Mouse (Mus musculus) cerebellum, postnatal 4 days (tissue): ENCODE data around the gene B3galt4.
A peak's percentile ranks its signal among the peaks of the same experiment; 100 is the strongest.

Experiments
- DNase-seq, 2 experiments: peaks; one replicate each; pipeline ENCODE4 v3.0.0; 2022; ENCODE audit warnings: low spot score in 2 of 2, mixed read lengths in 1 of 2

The B3galt4 gene

DNA sequence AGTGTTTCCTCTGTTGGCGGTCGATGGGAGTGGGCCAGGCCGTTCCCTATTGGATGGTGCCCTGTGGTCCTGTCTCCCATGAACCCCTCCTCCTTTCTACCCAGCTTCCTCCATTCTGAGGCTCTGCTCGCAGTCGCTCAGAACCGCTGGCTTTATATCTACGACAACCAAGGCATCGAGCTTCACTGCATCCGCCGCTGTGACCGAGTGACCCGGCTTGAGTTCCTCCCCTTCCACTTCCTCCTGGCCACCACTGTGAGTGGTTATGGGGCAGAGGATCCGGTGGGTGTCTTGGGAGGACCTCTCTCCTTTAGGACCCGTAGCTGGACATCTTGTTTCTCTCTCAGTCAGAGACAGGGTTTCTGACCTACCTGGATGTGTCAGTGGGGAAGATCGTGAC, 7.8 kb downstream of the B3galt4 start:
- no peak for DNase-seq

DNA sequence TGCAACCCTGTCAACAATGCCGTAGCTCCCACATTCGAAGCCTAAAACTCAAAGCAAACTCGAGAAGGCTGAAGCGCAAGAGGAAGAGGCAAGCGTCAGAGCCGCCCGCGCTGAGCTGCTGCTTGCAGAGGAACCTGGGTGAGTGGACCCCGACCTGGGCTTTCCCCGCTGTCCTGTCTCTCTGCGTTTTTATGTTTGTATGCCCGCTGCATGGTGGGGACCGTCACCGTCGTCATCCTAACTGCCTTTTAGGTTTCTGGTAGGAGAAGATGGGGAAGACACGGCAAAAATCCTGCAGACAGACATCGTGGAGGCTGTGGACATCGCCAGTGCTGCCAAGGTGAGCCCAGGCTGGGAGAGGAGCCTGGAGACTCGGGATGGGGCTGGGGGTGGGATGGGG, 9.9 kb downstream of the B3galt4 start:
- no peak for DNase-seq

DNA sequence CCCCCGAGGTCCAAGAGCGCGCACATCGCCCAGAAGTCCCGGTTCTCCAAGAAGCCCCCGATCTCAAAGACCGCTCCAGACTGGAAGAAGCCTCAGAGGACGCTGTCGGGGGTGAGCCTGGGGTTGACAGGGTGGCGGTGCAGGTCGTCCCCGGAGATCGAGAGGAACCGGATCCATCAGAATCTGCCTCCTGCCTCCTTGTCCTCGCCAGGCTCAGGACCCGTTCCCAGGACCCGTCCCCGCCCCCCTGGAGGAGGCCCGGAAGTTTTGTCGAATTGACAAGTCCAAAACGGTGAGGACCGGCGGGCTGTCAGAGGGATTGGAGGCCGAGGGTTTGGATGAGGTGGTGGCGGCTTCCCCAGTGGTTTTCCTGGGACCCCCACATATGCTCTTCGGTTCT, 10.3 kb downstream of the B3galt4 start:
- DNase-seq, result no peak

DNA sequence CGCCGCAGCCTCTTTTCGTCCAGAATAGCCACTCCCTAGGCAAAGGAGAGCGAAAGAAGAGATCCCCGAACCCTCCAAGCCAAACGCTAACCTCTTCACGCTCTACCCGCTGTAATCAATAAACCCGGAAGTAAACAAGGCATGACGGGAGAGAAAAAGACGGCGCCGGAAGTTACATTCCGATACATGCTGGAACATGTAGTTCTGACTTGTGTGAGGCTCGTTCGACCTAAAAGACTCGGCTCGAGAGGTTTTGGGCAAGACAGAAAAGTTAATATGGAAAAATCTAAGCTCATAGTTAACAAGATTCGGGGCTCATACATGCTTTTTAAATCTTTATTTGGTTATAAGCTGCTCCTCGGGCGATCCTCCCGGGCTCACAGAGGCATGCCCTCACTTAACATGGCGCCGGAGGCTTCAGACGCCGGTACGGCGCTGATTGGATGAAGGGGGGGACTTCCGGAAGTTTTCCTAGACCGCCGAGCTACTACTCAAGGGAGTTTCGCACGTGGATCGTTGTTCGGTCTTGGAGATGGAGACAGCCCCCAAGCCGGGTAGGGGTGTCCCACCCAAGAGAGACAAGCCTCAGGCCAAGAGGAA, 11.0 kb downstream of the B3galt4 start, which contains the start of the genes Pfdn6 and Wdr46:
Pfdn6 (minus strand) TSS at position 138 of the 600 bp plus-strand sequence.
Wdr46 (plus strand) TSS at position 455 of the 600 bp plus-strand sequence.
- DNase-seq, result peak; percentile 69 to 83

DNA sequence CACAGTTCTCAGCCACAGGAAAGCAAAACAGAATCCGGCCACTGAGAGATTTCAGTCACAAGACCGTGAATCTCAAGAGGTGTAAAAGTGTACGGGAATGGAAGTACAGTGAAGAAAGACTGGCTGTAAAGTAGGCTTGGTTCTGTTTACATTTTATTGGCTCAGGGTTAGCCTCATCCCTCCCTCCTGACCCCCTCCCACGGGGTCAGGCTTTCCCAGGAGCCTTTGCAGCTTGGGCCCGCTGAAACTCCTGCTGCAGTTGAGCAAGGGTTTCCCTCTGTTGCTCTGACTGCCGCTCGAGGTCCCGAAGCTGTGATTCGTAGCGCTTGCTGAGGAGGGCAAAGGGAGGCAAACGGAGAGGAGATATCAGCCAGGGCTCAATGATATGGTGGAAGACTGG, 12.5 kb downstream of the B3galt4 start:
- no peak for DNase-seq

DNA sequence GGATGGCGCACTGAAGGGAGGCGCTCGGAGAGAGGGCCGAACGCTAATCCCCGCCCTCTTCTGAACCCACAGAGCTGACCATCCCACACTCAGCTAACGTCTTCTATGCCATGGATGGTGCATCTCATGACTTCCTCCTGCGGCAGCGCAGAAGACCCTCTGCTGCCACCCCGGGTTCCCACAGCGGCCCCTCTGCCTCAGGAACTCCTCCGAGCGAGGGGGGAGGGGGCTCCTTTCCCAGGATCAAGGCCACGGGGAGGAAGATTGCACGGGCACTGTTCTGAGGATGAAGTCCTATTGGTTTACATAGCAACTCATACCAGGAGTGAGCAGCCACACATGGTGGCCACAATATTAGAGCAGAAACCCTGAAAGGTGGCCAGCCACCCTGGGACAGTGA, 14.3 kb downstream of the B3galt4 start:
- DNase-seq, result no peak

DNA sequence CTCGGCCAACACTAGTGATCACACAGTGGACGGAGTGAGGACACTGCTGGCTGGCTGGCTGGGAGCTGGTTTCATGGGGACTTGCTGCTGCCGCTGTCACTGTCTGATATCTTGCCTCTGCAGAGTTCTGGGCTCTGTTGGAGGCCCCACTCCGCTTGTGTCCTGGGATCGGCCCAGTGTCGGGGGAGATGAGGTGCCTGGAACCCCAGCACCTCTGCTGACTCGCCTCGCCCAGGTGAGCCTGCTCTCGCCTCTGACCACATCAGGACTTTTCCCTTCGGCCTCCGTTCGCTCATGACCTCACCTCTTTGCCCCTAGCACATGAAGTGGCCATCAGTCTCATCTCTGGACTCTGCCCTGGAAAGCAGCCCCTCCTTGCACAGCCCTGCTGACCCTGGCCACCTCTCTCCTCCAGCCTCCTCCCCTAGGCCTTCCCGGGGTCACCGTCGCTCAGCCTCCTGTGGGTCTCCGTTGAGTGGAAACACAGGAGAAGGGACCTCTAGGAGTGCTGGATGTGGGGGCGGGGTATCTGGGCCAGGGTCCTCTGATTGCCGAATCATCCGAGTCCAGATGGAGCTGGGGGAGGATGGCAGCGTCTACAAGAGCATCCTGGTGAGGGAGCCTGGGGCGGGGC, 15.7 kb downstream of the B3galt4 start:
- no peak for DNase-seq

DNA sequence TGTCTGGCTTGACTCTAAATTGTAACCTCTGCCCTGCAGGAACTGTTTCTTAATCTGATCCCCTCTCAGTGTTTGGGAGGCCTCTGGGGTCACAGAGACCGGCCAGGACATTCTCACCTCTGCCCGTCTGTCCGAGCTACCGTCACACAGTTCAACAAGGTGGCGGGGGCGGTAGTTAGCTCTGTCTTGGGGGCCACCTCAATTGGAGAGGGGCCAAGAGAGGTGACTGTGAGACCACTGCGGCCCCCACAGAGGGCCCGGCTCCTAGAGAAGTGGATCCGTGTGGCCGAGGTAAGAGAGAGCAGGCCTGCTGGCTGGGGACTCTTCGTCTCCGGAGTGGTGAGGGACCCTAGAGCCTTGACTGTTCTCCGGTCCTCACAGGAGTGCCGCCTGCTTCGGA, 18.3 kb downstream of the B3galt4 start:
- no peak for DNase-seq

DNA sequence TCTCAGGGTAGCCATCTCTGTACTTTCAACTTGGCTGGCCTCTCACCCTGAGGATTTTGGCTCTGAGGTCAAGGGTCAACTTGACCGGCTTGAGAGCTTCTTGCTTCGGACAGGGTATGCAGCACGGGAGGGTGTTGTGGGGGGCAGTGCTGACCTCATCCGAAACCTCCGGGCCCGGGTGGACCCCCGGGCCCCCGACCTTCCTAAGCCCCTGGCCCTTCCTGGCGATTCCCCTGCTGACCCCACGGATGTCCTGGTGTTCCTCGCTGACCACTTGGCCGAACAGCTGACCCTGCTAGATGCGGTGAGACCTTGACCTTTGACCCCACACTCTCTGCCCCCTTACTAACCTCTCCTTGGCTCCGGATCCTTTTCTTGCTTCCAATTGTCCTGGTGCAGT, 18.8 kb downstream of the B3galt4 start:
- DNase-seq, result no peak

DNA sequence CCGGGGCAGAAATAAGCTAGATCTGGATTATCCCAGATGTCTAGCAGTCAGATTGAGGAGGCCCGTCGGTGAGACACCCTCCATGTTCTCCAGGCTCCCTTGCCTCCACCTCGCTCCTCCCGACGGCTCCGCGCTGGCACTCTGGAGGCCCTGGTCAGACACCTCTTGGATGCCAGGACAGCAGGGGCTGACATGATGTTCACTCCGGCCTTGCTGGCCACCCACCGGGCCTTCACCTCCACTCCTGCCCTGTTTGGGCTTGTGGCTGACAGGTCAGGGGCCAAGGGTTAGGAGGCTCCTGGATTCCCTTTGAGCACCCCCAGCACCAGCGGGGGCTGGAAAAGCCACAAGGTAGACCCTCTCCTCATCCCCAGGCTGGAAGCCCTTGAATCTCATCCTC, 19.3 kb downstream of the B3galt4 start:
- DNase-seq, result no peak

DNA sequence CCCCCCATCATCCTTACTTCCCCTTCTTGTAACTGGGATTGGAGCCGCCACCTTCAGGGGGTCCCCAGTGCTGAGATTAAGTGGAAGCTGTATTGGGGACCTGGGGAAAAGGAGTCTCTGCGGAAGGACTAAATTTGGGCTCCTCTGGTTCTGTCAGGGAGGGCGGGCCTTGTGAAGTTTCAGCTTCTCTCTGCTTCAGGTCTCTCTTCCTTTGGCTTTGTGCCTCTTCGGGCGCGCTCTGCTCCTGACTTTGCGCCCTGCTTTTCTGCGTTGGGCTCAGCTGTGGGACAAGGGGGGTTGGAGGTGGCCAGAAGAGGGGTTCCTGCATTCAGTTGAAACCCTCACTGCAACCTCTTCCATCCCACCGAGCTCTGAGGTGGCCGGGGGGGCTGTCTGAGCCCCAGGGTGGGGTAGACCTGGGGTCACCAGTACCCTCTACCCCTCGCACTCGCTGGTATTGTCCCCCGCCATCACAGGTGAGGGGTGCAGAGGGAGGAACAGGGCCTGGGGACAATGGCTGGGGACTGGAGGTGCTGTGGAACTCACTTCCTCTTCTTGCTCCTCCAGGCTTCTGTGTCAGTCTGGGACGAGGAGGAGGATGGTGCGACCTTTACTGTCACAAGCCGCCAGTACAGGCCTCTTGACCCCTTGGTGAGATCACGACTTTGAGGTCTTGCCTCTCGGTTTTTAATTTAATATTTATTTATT, 20.0 kb downstream of the B3galt4 start:
- no peak for DNase-seq

DNA sequence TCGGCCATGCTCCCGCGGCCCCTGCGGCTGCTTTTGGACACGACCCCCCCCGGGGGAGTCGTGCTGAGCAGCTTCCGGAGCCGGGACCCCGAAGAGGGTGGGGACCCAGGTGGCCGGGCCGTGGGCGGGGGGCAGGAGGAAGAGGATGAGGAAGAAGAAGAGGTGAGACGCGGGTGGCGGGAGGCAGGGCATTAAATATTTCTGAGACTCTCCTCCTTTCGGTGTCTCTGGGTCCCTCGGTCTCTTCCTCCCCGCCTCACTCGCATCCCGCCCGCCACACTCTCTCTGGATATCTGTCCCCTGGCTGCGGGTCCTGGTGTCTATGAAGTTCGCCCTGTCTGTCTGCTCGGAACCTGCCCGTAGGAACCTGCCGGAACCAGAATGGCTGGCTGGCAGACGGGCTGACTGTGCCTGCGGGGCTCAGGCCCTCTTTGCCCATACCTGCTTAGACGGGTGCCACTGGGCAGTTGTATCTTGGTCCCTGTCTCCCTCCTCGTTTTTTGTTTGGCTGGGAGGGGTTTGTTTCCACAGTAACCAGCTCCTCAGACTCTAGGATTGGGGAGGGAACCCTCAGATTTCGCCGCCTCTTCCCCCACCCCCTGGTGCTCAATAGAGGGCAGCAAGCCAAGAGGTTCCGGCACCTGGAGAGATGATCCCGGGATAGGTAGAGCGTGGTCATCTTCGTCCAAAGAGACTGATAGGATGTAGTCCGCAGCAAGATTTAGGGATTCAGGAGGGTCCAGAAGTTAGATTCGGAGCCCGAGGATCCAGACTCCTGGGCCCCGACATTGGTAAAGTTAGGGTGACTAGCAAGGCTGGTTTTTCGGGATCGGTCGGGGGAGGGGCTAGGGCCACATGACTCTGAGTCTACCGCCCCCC, 20.8 kb downstream of the B3galt4 start:
- peak in 1 of 2 experiments; percentile 40 for DNase-seq

DNA sequence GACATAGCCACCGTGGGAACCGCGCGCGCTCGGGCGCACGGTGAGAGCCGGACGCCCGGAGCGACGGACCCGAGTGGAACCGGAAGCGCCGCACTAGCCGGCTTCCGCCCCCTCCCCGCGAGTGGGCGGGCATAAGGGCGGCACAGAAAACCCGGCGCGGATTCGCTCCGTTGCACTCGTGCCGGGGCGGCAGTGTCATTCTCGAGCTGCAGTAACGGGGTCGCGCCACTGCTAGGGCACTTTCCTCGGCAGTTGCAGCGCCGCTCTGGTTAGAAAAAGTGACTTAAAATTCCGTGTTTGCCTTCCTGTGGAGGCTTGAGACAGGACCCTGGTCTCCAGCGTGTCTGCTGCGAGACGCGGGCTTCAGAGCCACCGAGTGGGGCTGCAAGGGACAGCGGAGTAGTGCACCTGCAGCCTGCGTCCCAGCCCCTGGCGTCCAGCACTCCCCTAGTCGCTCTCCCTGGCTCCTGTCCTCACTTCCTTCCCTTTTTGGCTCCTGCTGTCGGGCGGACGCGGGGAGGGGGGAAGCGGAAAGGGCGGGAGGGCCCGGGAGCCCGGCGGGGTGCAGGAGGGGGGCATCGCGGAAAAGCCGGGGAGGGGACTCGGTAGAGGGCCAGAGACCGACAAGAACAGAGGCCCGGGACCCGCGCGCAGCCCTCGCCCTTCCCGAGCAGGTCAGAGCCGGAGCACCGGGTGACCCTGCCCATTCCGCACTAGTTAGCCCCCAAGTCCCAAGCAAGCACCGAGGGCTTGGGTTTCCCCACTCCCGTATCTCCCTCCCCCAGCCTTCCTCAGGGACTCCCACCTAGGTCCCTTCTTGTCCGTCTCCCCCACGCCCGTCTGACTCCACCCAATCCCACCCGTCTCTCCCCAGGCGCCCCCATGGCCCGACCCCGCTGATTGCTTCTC, 21.7 kb downstream of the B3galt4 start, which contains the start of gene Rgl2:
Rgl2 (plus strand) TSS at position 173 of the 909 bp plus-strand sequence.
- peak; percentile 94 to 98 for DNase-seq

DNA sequence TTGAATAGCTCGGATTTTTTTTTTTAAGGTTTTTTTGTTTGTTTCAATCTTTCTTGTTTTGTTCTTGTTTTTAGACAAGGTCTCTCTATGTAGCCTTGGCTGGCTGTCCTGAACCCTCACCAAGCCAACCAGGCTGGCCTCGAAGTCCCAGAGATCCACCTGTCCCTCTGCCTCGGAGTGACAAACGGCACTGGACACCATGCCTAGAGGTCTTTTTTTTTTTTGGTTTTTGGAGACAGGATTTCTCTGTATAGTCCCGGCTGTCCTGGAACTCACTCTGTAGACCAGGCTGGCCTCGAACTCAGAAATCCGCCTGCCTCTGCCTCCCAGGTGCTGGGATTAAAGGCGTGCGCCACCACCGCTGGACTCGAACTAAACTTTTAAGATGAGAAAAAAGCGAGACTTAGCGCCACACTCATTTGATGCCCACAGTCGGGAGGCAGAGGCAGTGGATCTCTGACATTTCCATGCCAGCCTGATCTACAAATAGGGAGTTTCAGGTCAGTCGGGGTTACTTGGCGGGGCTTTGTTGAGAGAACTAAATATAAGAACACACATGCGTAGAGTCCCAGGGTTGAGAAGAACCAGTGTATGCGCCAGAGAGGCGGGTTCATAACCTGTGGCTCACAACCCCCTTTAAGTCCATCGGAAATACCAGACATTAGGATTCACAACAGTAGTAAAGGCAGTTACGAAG, 22.9 kb downstream of the B3galt4 start:
- DNase-seq, result no peak

DNA sequence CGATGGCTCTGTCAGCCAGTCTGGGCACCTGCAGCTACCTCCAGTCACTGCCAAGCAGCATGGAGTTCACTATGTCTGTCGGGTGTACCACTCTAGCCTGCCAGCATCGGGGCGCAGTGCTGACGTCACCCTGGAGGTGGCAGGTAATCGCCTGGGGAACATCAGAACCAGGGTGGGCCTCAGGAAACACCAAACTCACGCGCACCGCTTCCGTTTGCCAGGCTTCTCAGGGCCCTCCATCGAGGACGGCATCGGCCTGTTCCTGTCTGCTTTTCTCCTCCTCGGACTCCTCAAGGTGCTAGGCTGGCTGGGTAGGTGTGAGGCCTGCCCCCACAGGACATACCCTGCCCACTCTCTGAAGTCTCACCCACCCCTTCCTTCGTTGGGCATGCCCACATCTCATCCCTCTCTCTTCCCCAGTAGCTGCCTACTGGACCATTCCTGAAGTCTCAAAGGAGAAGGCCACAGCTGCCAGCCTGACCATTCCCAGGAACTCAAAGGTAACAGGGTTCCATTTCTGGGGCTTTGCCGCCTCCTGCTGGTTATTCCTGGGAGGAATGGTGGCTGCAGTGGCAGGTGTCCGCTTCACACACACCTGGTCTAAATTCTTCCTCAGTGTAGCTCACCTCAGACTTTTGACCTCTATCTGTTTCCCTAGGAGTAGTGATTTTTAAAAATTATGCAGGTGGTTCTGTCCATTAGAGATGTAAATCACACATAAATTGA, 24.9 kb downstream of the B3galt4 start:
- no peak for DNase-seq

DNA sequence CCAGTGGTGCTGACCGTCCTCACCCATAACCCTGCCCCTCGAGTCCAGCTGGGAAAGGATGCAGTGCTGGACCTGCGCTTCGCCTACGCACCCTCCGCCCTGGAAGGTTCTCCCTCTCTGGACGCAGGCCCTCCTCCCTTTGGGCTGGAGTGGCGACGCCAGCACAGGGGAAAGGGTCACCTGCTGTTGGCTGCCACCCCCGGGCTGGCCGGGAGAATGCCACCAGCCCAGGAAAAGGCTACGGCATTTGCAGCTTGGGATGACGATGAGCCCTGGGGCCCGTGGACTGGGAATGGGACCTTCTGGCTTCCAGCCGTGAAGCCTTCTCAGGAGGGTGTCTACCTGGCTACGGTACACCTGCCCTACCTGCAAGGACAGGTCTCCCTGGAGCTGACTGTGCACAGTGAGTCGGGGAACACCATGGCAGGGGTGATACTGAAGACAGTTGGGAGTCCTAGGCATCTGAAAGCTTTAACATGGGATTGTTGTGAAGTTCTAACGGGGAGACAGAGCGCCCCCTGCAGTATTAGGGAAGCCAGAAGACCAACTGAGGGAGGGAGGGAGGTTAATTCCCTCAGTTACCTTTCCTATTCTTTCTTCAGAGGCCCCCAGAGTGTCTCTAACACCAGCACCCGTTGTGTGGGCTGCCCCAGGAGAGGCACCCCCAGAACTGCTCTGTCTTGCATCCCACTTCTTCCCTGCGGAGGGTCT, 25.7 kb downstream of the B3galt4 start:
- no peak for DNase-seq

DNA sequence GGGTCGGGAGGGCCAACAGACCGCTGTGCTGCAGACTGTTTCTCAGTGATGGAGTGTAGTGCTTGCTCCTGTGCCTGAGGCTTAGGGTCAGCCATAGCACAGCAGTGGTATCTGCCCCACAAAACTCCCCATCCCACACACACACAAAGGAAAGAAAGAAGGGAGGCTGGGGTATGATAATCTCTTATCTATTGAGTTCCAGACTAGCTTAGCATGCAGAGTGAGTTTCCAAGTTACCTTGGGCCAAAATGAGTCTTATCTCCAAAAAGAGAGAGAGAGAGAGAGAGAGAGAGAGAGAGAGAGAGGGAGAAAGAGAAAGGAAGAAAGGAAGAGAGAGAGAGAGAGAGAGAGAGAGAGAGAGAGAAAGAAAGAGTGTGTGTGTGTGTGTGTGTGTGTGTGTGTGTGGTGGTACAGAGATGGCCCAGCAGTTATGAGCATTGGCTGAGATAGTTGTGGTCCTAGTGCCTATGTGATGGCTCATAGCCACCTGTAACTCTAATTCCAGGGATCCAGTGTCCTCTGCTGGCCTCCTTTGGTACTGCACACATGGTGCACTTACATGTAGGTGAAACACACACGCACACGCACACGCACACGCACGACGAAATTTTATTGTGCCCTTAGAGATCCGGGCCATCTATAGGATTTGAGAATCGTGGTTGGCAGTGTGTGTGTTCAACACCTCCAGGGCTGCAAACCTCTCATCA, 26.6 kb downstream of the B3galt4 start:
- peak in 1 of 2 experiments; percentile 54 for DNase-seq

DNA sequence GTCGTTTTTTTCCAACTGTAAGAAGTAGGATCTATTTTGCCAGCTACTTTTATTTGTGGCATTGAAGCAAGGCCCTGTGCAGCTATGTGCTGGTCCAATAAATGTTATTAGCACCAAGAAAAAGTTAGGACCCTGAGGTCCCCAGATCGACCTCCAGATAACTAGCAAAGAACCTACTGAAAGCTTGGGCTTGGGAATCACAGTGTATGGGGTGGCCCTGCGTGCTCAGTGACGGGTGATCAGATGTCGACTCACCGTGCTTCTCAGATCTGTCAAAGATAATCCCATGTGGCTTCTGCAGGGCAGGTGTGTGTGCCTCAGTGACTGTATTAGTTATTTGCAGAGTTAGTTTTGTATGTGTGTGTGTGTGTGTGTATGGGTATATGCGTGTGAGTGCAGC, 29.9 kb downstream of the B3galt4 start:
- no peak for DNase-seq
